Mouse (Mus musculus): ENCODE measurements at regions not wholly inside any gene's neighbourhood (a gene's known extent, or its start where the extent isn't known, plus 50 kb on each side); places are given as distances from the start of the nearest gene placed in this dataset.

DNA sequence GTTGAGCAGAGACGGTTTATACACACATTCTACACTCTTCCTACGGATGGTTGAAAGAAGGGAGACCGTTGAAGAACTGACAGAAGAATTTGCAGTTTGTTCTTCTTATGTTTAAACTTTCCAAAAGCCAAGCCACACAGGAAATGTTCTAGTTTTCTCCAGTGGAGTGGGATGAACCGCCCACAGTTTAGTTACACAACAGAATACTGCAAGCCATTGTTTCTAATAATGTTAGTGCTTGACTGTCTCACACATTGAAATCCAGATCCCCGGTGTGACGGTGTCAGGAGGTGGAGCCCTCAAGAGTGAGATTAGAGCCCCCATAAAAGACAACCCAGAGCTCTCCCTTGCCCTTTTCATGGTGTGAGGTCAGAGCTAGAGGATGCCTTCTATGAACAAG, 146.8 kb downstream of the Vrk1 start:
- no peak for TF ChIP-seq CHD2 (IDR thresholded peaks at IDR 0.05; ENCODE audit: low read depth, low read length)
- TF ChIP-seq HCFC1 (IDR thresholded peaks at IDR 0.05; ENCODE audit: borderline replicate concordance, insufficient read depth, low read length) = no peak
- no peak for TF ChIP-seq ZC3H11A (IDR thresholded peaks at IDR 0.05; ENCODE audit: borderline replicate concordance, low read depth, low read length)
- no peak for TF ChIP-seq ZNF384 (IDR thresholded peaks at IDR 0.05; ENCODE audit: low read depth, low read length)

Data from ES-E14 (cell line).